Mouse (Mus musculus): Measurements from ENCODE around the gene Timm22. TPM values are rescaled to one million over a fixed set of nuclear protein-coding genes. Genes with fewer than 3 reads are reported as not detected.

The Timm22 gene
- total RNA-seq, 1 experiment: 72.1 TPM

DNA sequence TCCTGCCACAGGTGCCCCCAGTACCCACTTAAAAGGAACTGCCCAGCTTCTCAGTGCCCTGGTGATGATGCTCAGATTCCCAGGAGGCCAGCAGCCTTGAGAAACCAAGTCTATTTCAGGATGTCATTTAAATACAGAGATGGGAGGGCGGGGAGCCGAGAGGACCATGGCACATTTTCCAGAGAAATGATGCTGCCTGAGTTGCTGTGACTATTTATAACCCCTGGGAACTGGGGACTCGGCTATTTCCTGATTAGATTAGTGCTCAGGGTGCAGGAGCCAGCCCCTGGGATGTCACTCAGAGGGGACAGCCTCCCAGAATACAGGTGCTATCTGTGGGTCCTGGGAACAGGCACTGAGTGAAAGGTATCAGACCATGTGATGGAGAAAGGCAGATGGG lies 21.0 kb downstream of the Timm22 start:
- TF ChIP-seq CHD2 (IDR thresholded peaks at IDR 0.05; ENCODE audit: low read depth, low read length): no peak
- TF ChIP-seq ZNF384 (IDR thresholded peaks at IDR 0.05; ENCODE audit: low read depth, low read length): no peak
- no peak for TF ChIP-seq ZC3H11A (IDR thresholded peaks at IDR 0.05; ENCODE audit: borderline replicate concordance, low read depth, low read length)
- TF ChIP-seq HCFC1 (IDR thresholded peaks at IDR 0.05; ENCODE audit: borderline replicate concordance, insufficient read depth, low read length): no peak
- TF ChIP-seq MAFK (IDR thresholded peaks at IDR 0.05; ENCODE audit: insufficient read depth, low read depth, low read length): no peak
- Histone ChIP-seq H3K9ac (ENCODE audit: insufficient read depth, low read depth, low read length, poor library complexity, severe bottlenecking) (no peak overlapping the region), H3K27ac (ENCODE audit: insufficient read depth, low read depth, low read length, poor library complexity, severe bottlenecking) (no peak overlapping the region), H3K36me3 (ENCODE audit: control insufficient read depth, insufficient read depth, low read length, poor library complexity, severe bottlenecking) (peaks cover 17% of the 10 kb centered on the region; the same call in 1 of the 2 replicates), H3K9me3 (ENCODE audit: control insufficient read depth, insufficient read depth, low read depth, low read length) (no peaks in the 10 kb centered on the region), H3K4me1 (ENCODE audit: control insufficient read depth in 2 of 2, insufficient read depth in 2 of 2, low read length in 2 of 2, poor library complexity in 1 of 2) (no peaks in the 10 kb centered on the region), H3K4me3 (ENCODE audit: insufficient read depth in 1 of 2, low read depth in 1 of 2, low read length in 2 of 2, poor library complexity in 1 of 2, severe bottlenecking in 1 of 2) (no peak overlapping the region)
- DNase-seq (ENCODE audit: low read depth, low spot score): no peak
- in situ Hi-C loops (cut with MboI; ENCODE audit: low sequenced_read_pairs in 2 of 2, unreplicated experiment in 2 of 2): no loop called here

- no peaks in the 10 kb centered on the region for H3K9me3 ChIP-seq (ENCODE audit: control insufficient read depth, insufficient read depth, low read depth, low read length)
- no peak overlapping the region for H3K9ac ChIP-seq (ENCODE audit: insufficient read depth, low read depth, low read length, poor library complexity, severe bottlenecking)
- in situ Hi-C loops (cut with MboI; ENCODE audit: low sequenced_read_pairs in 2 of 2, unreplicated experiment in 2 of 2): no loop called here
- H3K4me1 ChIP-seq (ENCODE audit: control insufficient read depth in 2 of 2, insufficient read depth in 2 of 2, low read length in 2 of 2, poor library complexity in 1 of 2): no peaks in the 10 kb centered on the region
- no peak overlapping the region for H3K27ac ChIP-seq (ENCODE audit: insufficient read depth, low read depth, low read length, poor library complexity, severe bottlenecking)
- no peak for DNase-seq (ENCODE audit: low read depth, low spot score)
- H3K4me3 ChIP-seq (ENCODE audit: insufficient read depth in 1 of 2, low read depth in 1 of 2, low read length in 2 of 2, poor library complexity in 1 of 2, severe bottlenecking in 1 of 2): no peak overlapping the region
- peaks cover 7% of the 10 kb centered on the region; the same call in 1 of the 2 replicates for H3K36me3 ChIP-seq (ENCODE audit: control insufficient read depth, insufficient read depth, low read length, poor library complexity, severe bottlenecking)
- TF ChIP-seq ZC3H11A (IDR thresholded peaks at IDR 0.05; ENCODE audit: borderline replicate concordance, low read depth, low read length) (no peak), ZNF384 (IDR thresholded peaks at IDR 0.05; ENCODE audit: low read depth, low read length) (no peak), MAFK (IDR thresholded peaks at IDR 0.05; ENCODE audit: insufficient read depth, low read depth, low read length) (no peak), CHD2 (IDR thresholded peaks at IDR 0.05; ENCODE audit: low read depth, low read length) (no peak)
Observed at GRCm38 (mm10) chr11:76429046-76429445, 22.3 kb downstream of the Timm22 start.

DNA sequence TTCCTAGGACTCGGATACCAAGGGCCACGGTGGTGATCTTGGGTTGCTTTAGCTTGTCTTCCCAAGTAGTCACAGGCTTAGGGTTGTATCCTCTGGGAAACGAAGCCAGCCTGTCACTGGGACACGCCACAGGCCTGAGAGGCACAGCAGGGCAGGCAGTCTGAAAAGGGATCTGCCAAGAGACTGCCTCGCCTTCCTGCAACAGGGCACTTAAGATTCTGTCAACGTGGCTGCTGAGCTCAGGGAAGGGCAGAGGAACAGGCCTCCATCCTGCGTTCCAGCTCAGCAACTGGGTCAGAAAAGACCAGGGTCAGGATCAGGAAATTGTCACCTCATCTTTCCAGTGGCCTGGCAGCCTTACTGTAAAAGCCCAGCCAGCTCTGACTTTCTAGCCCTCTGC lies 22.8 kb downstream of the Timm22 start:
- DNase-seq (ENCODE audit: low read depth, low spot score): no peak
- peaks cover 4% of the 10 kb centered on the region; the same call in 1 of the 2 replicates for H3K36me3 ChIP-seq (ENCODE audit: control insufficient read depth, insufficient read depth, low read length, poor library complexity, severe bottlenecking)
- H3K4me1 ChIP-seq (ENCODE audit: control insufficient read depth in 2 of 2, insufficient read depth in 2 of 2, low read length in 2 of 2, poor library complexity in 1 of 2): no peaks in the 10 kb centered on the region
- no peak overlapping the region for H3K4me3 ChIP-seq (ENCODE audit: insufficient read depth in 1 of 2, low read depth in 1 of 2, low read length in 2 of 2, poor library complexity in 1 of 2, severe bottlenecking in 1 of 2)
- no peaks in the 10 kb centered on the region for H3K9me3 ChIP-seq (ENCODE audit: control insufficient read depth, insufficient read depth, low read depth, low read length)
- H3K9ac ChIP-seq (ENCODE audit: insufficient read depth, low read depth, low read length, poor library complexity, severe bottlenecking): no peak overlapping the region
- TF ChIP-seq MAFK (IDR thresholded peaks at IDR 0.05; ENCODE audit: insufficient read depth, low read depth, low read length) (no peak), ZNF384 (IDR thresholded peaks at IDR 0.05; ENCODE audit: low read depth, low read length) (no peak), ZC3H11A (IDR thresholded peaks at IDR 0.05; ENCODE audit: borderline replicate concordance, low read depth, low read length) (no peak), HCFC1 (IDR thresholded peaks at IDR 0.05; ENCODE audit: borderline replicate concordance, insufficient read depth, low read length) (no peak), CHD2 (IDR thresholded peaks at IDR 0.05; ENCODE audit: low read depth, low read length) (no peak)
- in situ Hi-C loops (cut with MboI; ENCODE audit: low sequenced_read_pairs in 2 of 2, unreplicated experiment in 2 of 2): no loop called here
- no peak overlapping the region for H3K27ac ChIP-seq (ENCODE audit: insufficient read depth, low read depth, low read length, poor library complexity, severe bottlenecking)

- Histone ChIP-seq H3K4me3 (ENCODE audit: insufficient read depth in 1 of 2, low read depth in 1 of 2, low read length in 2 of 2, poor library complexity in 1 of 2, severe bottlenecking in 1 of 2) (no peak overlapping the region), H3K9ac (ENCODE audit: insufficient read depth, low read depth, low read length, poor library complexity, severe bottlenecking) (no peak overlapping the region), H3K4me1 (ENCODE audit: control insufficient read depth in 2 of 2, insufficient read depth in 2 of 2, low read length in 2 of 2, poor library complexity in 1 of 2) (no peaks in the 10 kb centered on the region; a peak in 1 of 4 replicates), H3K36me3 (ENCODE audit: control insufficient read depth, insufficient read depth, low read length, poor library complexity, severe bottlenecking) (peaks cover 2% of the 10 kb centered on the region; the same call in 1 of the 2 replicates), H3K9me3 (ENCODE audit: control insufficient read depth, insufficient read depth, low read depth, low read length) (no peaks in the 10 kb centered on the region), H3K27ac (ENCODE audit: insufficient read depth, low read depth, low read length, poor library complexity, severe bottlenecking) (no peak overlapping the region)
- DNase-seq (ENCODE audit: low read depth, low spot score): no peak
- TF ChIP-seq HCFC1 (IDR thresholded peaks at IDR 0.05; ENCODE audit: borderline replicate concordance, insufficient read depth, low read length) (no peak), CHD2 (IDR thresholded peaks at IDR 0.05; ENCODE audit: low read depth, low read length) (no peak), ZNF384 (IDR thresholded peaks at IDR 0.05; ENCODE audit: low read depth, low read length) (no peak), MAFK (IDR thresholded peaks at IDR 0.05; ENCODE audit: insufficient read depth, low read depth, low read length) (no peak), ZC3H11A (IDR thresholded peaks at IDR 0.05; ENCODE audit: borderline replicate concordance, low read depth, low read length) (no peak)
- in situ Hi-C loops (cut with MboI; ENCODE audit: low sequenced_read_pairs in 2 of 2, unreplicated experiment in 2 of 2): no loop called here
Observed at GRCm38 (mm10) chr11:76429966-76430631, 23.3 kb downstream of the Timm22 start.
